Mouse (Mus musculus) T-helper 17 cell (primary cell): ENCODE data around the gene Gp1ba.

Experiments
- in situ Hi-C, 2 experiments: fragments of 300-600 bp; cut with MboI, MseI; formaldehyde crosslinking; loops; 1 replicate in 1 of 2; 2 replicates in 1 of 2; pipeline ENCODE4 v1.15.1; 2025; ENCODE audit warnings: high pct_unique_total_duplicates in 2 of 2

The Gp1ba gene

DNA sequence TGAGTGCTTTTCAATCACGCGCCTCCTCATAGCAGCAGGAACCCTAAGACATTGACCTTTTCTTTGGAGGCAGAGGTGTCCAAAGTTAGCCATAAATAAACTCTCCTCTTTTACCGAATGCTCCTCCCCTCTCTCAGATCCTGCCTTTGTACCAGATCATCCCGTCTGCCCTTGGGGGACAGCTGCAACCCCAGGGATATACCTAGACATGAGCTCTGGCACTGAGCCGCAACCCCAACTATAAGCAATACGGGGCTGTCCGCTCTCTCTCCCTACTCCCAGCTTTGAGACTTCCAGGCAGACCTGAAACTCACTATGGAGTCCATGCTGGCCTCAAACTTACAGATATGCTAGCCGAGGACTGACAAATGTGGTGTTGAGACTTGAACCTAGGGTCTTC is 27.8 kb downstream of the Gp1ba start:
- in situ Hi-C loops, result loop anchor here (10.0 to 25.0 kb wide), 3 partner anchors 752 to 1579 kb away; partner anchors contain the start of genes Gps2 (in 1 of the 2), Per1 (in 1 of the 2) and Vamp2 (in 1 of the 2)

DNA sequence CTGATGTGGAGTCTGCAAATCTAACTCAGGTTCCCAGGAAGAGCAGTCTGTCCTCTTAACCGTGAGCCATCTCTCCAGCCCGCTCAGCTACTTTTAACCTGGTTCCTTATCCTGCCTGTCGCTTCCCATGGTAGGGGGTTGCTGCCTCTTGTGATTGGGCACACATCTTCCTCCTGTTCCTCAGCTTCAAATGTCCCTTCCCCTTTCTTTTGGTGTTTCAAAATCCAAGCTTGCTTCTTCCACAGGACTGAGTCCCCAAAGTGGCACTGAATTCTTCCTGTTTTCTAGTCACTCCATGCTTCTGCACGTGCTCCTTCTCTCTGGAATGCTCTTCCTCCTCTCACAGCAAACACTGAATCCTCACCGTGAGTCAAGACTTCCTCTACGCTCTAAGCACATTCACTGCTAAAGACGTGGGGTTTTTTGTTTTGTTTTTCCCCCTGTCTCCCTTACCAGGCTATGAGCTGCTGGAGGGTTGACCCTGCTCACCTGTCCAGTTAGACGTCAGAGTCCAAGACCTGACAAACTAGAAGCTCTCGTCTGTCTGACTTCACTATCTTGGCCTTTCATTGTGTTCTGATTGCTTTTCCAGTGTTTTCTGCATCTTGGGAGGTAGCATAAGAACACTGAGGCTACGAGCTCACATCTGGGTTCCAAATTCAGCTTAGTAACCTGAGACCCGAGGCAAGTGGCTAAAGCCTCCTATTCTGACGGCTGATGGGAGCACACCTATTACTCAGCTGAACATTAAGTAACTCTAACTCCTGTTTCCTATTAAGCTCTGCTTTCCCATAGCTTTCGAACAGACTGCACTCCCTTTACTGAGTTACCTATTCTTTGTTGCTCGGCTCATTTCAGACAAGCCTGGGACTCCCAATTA is 28.6 kb downstream of the Gp1ba start:
- in situ Hi-C loops, result loop anchor here (10.0 to 25.0 kb wide), 3 partner anchors 753 to 1580 kb away; partner anchors contain the start of genes Gps2 (in 1 of the 2), Per1 (in 1 of the 2) and Vamp2 (in 1 of the 2)

DNA sequence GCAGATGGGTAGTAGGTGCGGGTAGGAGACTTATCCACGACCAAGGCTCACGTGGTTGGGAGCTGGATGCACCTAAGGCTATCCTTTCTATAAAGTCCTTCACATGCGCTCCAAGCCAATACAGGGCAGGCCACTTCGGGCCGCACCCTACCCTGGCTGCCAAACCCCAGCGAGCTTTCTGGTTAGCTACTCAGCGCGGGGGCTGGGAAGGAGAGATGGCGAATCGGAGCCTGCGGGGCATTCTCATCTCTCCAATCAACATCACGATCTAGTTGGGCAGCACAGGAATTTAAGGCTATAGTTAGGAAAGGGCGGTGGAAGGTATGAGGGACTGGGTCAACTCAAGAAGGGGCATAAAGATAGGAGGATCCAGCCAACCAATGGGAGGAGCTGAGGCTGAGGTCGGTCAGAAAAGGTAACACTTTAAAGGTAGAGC is 29.4 kb downstream of the Gp1ba start:
- in situ Hi-C loops, result loop anchor here (10.0 to 25.0 kb wide), 3 partner anchors 754 to 1581 kb away; partner anchors contain the start of genes Gps2 (in 1 of the 2), Per1 (in 1 of the 2) and Vamp2 (in 1 of the 2)

DNA sequence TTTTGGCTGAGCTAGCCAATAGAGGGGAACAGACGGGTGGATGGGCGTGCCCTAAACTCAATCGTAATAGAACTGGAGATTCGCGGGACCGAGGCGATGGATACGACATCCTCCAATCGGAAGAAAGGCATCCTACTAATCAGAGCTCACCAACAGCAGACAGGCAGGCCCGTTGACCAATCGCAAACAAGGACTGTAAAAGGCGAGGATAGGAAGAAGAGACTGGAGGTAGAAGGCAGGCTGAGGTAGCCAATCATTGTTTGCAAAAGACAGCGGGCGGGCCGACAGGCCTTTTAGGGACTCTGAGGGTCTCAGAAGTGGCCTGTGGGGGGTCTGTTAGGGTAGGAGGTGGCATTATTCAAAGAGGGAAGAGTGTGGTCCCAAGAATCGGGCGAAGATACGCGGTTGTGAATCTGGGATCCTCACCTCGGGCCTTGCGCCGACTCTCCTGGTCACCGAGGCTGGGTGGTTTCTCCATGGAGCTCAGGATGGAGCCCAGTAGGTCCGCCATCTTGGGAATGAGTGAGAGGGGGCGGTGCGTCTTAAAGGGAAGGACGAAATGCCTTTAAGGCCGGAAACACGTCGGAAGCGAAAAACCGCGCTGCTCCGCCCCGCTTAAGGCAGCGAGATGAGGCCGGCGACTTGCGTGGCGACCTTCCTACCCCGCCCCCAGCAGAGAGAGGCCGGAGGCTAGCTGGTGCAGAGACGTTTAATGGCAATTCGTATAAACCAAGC is 30.0 kb downstream of the Gp1ba start, which contains the start of gene Spag7:
Gene Spag7, minus strand, starts transcription at position 646 of the 735 bp plus-strand sequence.
- in situ Hi-C loops, result loop anchor here (10.0 to 25.0 kb wide), 3 partner anchors 754 to 1582 kb away; partner anchors contain the start of genes Gps2 (in 1 of the 2), Per1 (in 1 of the 2) and Vamp2 (in 1 of the 2)

DNA sequence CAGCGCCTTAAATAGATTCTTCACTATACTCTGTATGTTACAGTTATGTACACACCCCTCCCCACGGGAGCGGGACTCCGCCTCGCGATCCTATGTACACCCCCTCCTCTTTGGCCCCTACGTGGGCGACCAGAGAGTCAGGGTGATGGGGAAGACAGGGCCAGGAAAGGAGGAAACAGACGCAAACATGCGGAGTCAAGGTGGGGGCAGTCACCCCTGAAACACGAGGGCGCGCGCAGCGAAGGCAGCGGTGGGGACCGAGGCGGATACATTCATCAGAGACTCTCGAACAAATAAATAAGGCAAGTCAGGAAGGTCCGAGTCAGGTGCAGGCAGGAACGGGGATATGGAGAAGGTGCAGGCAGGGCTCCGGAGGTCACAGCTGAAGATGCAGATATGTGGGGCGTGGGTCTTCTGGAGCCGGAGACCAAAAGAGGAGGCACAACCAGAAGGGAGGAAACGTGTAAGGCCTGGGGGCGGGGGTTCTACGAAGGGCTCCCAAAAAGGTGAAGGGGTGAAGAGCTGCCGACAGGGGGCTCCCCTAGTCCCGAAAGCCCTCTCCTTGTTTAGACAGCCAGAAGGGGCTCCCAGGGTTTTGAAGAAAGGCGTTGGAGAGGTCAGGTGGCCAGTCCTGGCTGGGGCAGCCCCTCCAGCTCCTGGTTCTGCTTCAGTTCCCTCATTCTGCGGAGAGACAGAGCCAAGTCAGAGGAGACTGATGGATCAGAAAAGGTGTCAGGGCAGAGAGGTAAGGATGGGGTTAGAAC is 30.8 kb downstream of the Gp1ba start:
- in situ Hi-C loops, result loop anchor here (10.0 to 25.0 kb wide), 3 partner anchors 755 to 1582 kb away; partner anchors contain the start of genes Gps2 (in 1 of the 2), Per1 (in 1 of the 2) and Vamp2 (in 1 of the 2)

DNA sequence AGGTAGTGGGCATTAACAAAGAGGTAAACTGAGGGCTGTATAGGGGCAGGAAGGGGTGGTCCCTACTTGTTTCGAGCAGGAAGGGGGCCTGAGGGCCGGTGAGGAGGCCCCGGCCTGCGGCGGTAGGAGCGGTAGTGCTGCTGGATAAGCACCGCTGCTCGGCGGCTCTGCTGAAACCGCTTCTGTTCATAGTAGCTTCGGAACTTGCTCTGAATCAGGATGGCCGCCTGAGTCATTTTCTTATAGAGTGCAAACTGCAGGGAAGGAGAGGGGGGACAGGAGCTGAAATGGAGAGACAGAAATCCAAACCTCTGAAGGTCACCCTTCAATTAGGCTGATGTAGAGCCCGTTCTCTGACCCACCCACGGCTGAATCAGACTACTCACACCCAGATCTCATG is 31.6 kb downstream of the Gp1ba start:
- in situ Hi-C loops, result loop anchor here in 1 of 2 experiments (25.0 kb wide), 1 partner anchor 1583 kb away; the partner anchor contains the start of genes Per1 and Vamp2

DNA sequence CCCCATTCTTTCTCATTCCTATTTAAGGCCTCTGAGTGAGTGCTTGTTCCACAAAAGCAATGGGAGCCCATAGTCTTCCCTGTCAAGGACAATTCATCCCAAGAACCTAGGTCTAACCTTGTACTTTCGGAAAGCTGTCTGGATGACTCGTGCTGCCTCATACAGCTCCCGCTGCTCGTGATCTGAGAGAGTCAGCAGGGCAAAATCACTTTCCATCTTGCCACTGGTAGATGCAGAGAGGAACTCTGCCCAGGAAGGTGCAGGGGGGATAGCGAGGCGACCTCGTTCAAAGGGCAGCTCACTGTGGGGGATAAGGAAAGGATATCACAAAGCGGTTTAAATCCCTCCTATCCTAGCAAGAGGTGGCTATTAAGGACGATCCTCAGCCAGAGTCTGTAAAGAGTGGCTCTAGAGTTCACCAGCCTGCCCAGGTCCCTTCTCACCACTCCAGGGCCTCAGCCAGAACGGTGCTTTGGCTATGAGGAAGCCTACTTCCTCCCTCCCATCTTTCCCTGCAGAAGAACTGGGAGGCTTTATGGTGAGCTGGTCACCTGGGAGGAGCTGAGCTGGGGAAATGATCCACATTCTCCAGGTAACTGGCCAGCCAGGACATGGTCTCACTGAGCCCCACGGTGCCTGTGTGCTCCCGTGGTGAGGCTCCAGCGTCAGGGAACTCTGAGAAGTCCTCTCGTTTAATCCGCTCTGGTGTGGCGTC is 32.6 kb downstream of the Gp1ba start:
- in situ Hi-C loops, result loop anchor here in 1 of 2 experiments (25.0 kb wide), 1 partner anchor 1584 kb away; the partner anchor contains the start of genes Per1 and Vamp2

DNA sequence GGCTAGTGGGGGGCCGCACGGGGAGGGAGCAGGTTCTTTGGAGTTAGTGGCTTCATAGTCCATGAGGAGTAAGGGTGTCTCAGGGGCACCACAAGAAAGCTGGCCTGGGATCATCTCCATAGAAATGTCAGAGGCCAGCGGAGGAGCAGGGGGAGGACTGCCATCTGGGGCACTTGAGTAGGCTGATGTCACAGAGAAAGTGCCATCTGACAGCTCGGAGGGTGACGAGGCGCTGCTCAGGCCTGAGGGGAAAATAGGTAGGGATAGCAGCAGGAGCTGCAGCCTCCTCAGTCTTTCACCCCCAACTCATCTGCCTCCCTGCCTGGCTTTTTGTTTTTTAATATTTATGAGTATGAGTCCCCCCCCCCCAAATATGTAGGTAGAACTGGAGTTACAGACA is 35.1 kb downstream of the Gp1ba start:
- in situ Hi-C loops, result loop anchor here in 1 of 2 experiments (25.0 kb wide), 1 partner anchor 1587 kb away; the partner anchor contains the start of genes Per1 and Vamp2

DNA sequence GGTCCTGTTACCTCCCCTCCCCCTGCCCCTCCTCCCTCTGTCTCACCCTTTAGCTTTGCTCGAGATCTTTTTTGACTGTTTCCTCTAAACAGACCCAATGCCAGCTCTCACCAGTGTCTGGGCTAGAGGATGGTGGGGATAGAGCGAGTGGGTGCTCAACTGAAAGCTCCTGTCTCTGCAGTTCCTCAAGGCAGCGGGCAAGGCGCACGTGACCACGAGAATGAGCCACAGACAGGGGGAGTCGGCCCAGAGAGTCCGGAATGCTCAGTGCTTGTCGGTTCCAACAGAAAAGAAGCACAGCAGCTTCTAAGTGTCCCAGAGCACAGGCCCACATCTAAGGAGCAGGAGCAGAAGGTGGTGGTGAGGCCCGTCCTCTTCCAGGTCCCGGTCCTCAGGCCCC is 35.6 kb downstream of the Gp1ba start:
- in situ Hi-C loops, result loop anchor here in 1 of 2 experiments (25.0 kb wide), 1 partner anchor 1587 kb away; the partner anchor contains the start of genes Per1 and Vamp2

DNA sequence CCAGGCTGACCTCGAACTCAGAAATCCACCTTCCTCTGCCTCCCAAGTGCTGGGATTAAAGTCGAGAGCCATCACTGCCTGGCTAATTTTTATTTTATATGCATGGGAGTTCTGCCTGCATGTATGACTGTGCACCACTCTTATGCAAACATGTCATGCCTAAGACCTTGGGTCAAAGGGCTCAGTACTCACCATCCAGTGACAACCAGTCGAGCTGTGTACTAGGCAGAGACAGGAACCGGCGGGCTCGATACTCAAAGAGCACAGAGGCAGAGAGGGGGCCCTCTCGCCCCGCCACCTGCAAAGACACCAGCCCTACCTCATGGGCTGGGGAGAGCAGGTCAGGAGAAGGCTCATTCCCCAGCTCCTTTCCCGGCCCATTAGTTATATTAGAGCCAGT is 39.2 kb downstream of the Gp1ba start:
- in situ Hi-C loops, result no loop called here

DNA sequence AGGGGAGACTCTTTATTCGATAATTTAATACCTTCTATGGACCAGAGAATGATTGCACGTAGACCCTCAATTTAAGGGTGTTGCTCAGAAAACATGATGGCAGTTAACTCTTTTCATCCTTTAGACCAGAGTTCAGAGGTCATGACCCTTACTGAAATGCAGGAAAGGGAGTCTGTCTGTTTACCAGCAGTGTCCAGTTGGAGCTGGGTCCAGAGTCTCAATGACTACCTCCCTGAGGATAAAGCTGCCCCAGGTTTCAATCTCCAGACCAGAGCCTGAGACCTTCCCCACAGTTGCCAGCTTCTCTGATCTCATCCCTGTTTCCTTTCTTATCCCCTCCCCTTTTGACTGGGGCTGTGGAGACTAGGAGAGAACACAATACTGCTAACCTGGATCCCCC is 39.7 kb downstream of the Gp1ba start:
- in situ Hi-C loops, result no loop called here

DNA sequence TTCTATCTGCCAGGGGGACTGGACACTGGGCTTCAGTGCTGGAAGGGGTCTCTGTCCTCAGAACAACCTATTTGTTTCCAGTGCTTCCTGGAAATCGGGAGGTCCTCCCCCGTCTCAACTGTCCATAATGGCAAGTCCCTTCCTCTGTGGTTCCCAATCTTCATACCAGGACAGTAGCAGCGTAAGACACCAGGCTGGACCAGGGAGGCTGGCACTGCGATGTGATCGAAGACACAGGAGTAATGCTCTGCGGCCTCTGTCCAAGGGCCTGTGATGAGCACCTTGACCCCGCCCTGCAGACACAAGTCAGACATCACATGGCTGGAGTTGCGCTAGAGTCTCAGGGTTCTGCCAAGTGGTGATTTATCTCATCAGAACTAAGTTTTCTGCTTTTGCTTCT is 40.4 kb downstream of the Gp1ba start:
- in situ Hi-C loops, result no loop called here

DNA sequence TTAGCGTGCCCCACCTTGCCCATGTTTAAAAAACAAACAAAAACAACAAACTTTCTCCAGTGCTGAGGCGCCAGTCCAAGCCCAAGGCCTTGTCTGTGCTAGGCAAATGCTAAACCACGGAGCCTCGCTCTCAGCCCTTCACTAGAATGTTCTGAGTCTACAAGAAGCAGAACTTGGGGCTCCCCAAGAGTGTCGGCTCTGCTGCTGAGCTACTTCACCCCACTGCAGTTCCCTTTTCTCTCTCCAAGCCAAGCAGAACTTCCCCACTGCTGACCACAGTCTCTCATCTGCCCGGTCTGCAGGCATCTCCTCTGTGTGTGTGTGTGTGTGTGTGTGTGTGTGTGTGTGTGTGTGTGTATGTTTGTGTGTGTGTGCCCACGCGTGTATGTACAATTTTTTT is 41.0 kb downstream of the Gp1ba start:
- in situ Hi-C loops, result loop anchor here in 1 of 2 experiments (5.0 kb wide), 1 partner anchor 72 kb away; no protein-coding TSS in a partner anchor

DNA sequence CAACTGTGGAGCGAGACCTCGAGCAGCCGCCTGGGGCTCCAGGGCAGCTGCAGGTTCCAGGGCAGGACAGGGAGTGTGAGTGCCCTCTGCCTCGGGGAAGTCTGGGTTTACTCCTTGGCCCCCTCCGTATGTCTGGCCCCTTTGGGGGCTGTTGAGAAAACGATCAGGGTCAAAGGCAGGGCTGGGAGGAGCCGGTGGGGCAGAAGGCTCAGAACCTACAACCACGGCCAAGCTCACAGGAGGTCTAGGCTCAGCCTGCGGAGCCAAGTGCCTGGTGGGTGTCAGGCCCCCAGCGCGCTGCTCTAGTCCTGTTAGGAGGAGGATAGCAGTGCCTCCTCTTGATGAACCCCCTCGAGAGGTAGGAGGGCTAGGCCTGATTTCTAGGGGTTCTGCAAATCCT is 42.2 kb downstream of the Gp1ba start:
- in situ Hi-C loops, result loop anchor here in 1 of 2 experiments (5.0 kb wide), 1 partner anchor 71 kb away; no protein-coding TSS in a partner anchor

DNA sequence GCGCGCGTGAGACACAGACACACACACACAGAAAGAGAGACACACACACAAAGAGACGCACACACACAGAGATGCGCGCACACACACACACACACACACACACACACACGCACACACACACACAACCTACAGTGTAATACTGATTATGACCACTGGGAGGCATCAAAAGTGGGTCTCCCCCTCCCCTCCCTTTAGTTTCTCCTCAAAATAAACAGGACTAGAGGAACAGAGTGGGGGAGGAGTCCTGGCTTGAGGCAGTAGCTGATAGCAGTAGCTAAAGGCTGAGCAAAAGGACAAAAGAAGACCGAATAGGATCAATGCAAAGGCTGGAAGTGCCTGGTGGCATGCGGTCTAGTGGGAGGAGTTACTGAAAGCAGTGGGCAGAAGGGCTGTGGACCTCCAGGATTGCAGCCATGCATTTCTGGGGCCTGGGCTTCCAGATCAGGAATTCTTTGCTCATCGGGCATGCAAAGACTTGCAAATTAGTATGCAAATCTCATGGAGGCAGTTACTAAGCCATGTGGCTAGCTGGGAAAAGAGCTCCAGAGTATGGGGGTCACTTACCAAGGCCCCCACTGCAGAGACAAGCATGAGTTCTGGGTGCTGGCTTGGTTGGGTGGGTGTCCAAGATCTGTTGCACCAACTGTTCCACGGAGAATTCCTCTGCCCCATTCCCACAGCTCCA is 43.1 kb downstream of the Gp1ba start:
- in situ Hi-C loops, result loop anchor here in 1 of 2 experiments (5.0 kb wide), 1 partner anchor 70 kb away; no protein-coding TSS in a partner anchor

DNA sequence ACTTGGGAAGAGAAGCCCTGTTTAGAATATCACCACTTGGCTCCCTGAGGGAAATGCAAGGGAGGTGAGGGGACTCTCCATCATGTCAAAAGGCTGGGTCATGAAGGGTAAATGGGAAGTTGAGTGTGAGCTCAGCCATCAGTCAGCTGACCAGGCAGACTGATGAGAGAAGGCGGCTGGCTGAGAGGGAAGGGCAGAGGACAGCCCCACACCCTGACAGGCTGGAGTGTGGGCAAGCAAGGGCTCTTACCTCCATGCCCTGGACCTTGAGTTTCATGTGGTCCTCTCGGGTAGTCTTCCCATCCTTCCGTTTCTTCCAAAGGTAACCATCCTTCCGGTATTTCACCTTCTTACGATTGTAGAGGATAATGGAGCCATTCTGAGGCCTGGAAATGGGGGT is 44.7 kb downstream of the Gp1ba start:
- in situ Hi-C loops, result loop anchor here in 1 of 2 experiments (5.0 kb wide), 1 partner anchor 69 kb away; no protein-coding TSS in a partner anchor

DNA sequence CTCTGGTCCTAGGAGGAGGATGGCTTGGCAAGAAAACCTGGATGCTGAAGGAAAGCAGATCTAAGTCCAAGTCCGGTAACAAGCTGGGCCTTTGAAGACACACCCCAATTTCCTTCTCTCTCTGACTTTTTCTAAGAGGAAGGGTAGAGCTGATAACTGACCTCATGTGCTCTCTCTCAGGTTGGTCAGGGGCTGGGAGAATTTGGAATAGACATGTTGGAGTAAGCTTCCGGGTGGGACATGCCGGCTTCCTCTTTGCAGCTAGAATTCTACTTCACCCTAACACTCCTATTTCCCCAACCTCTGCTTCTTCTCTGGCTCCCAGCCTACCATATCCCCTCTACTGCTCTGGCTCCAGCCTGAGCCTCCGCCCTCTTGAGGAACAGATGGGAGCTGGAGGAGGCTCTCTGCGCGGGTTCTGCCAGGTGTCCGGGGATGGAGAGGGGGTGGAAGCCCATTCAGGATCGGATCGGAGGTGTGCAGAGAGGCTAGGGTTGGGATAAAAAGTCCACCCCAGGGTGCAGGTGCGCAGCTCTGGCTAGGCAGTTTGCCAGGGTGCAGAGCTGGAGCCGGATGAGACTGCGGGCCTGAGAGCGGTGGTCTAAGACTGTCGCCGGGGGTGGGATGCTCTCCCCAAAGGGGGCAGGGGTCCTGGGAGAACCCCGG is 48.1 kb downstream of the Gp1ba start:
- in situ Hi-C loops, result loop anchor here in 1 of 2 experiments (5.0 kb wide), 1 partner anchor 65 kb away; no protein-coding TSS in a partner anchor

DNA sequence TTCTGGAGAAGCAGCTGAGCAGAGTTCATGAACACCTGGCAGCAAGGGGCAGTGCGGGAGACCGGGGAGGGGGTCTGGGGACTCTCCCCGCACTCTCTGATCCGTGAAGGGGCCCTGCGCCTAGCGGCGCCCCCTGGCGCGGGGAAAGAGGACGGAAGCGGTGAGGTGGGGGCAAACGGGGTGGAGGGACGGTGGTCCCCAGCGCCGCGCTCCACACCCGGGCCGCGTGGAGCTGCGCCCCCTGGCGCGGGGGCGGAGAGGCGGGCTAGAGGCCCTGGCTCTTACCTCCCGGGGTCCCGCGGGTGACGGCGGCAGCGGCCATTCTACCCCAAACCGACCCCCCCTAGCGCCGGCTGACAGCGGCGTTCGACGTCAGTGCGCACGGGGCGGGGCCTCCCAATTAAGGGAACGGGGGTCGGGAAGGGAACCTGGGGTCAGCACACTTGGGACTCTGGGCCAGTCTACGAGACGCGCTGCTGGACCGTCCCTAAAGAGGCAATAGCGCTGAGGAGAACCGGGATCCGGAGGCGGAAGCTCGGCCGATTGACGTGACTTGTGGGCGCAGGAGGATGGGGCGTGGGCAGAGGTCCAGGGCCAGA is 48.8 kb downstream of the Gp1ba start, which contains the start of gene Camta2:
Gene Camta2, minus strand, starts transcription at position 505 of the 599 bp plus-strand sequence.
- in situ Hi-C loops, result loop anchor here in 1 of 2 experiments (5.0 kb wide), 1 partner anchor 65 kb away; no protein-coding TSS in a partner anchor
